Mouse (Mus musculus): ENCODE results near the gene Zmat5.

GRCm38 (mm10) chr11:4703688-4704071 is 798 bp upstream of the Zmat5 start:
- TF ChIP-seq CTCF (IDR thresholded peaks at IDR 0.05) (no peak), EP300 (IDR thresholded peaks at IDR 0.05; ENCODE audit: insufficient read depth, low read depth, low read length) (no peak), POLR2A (IDR thresholded peaks at IDR 0.05; ENCODE audit: insufficient read depth, low read depth, low read length) (no peak)
